Mouse (Mus musculus) myocyte (in vitro differentiated cells): Measurements from ENCODE around the gene Tiam1. TPM values are rescaled to one million over a fixed set of nuclear protein-coding genes. Genes with fewer than 3 reads are reported as not detected.

Experiments
- H3K27me3 ChIP-seq: one replicate; pipeline ENCODE4 v1.6.1; 2011; ENCODE audit not compliant: control insufficient read depth, insufficient read depth, insufficient read length
- H3K36me3 ChIP-seq: one replicate; pipeline ENCODE4 v1.6.1; 2011; ENCODE audit not compliant: control insufficient read depth, insufficient read depth
- H3K4me2 ChIP-seq: one replicate; pipeline ENCODE4 v1.6.1; 2011; ENCODE audit warnings: low read depth, control low read depth
- H3K4me3 ChIP-seq: one replicate; pipeline ENCODE4 v1.5.1; 2011; ENCODE audit warnings: mild to moderate bottlenecking, control low read depth, moderate library complexity
- H3K79me2 ChIP-seq: one replicate; pipeline ENCODE4 v1.6.1; 2011; ENCODE audit not compliant: control insufficient read depth, insufficient read depth
- H3ac ChIP-seq: one replicate; pipeline ENCODE4 v1.6.1; 2011; ENCODE audit not compliant: control insufficient read depth, insufficient read length
- CEBPB ChIP-seq: IDR thresholded peaks from 2 replicates; pipeline ENCODE4 v1.6.1; 2011; ENCODE audit warnings: mild to moderate bottlenecking, moderate library complexity; ENCODE audit not compliant: poor library complexity, insufficient read depth, severe bottlenecking
- E2F4 ChIP-seq: IDR thresholded peaks from one replicate; pipeline ENCODE4 v1.6.1; 2011; ENCODE audit warnings: mild to moderate bottlenecking, control low read depth, moderate library complexity; ENCODE audit not compliant: insufficient read depth
- MAX ChIP-seq: IDR thresholded peaks from one replicate; pipeline ENCODE4 v1.6.1; 2011; ENCODE audit warnings: low read depth, mild to moderate bottlenecking, control low read depth
- MYOD1 ChIP-seq, 3 experiments: IDR thresholded peaks; one replicate each; pipeline ENCODE4 v1.6.1; 2011; ENCODE audit warnings: control low read depth in 2 of 3, low read depth in 2 of 3, mild to moderate bottlenecking in 2 of 3, moderate library complexity in 1 of 3; ENCODE audit not compliant: insufficient read length in 2 of 3, control insufficient read depth in 1 of 3
- MYOG ChIP-seq, 3 experiments: IDR thresholded peaks; one replicate each; pipeline ENCODE4 v1.6.1; 2011; ENCODE audit warnings: control low read depth in 2 of 3, low read depth in 2 of 3, mild to moderate bottlenecking in 2 of 3; ENCODE audit not compliant: insufficient read length in 2 of 3, control insufficient read depth in 1 of 3, insufficient read depth in 1 of 3
- POLR2A ChIP-seq: IDR thresholded peaks from one replicate; pipeline ENCODE4 v1.6.1; 2011; ENCODE audit warnings: low read depth, mild to moderate bottlenecking, control low read depth, moderate library complexity; ENCODE audit not compliant: insufficient read length
- POLR2AphosphoS2 ChIP-seq: IDR thresholded peaks from one replicate; pipeline ENCODE4 v1.6.1; 2011; ENCODE audit warnings: low read depth, control low read depth; ENCODE audit not compliant: insufficient read length
- REST ChIP-seq: IDR thresholded peaks from one replicate; pipeline ENCODE4 v1.6.1; 2011; ENCODE audit warnings: mild to moderate bottlenecking, control low read depth, moderate library complexity; ENCODE audit not compliant: insufficient read depth, insufficient read length
- SRF ChIP-seq: IDR thresholded peaks from one replicate; pipeline ENCODE4 v1.6.1; 2011; ENCODE audit warnings: low read depth; ENCODE audit not compliant: control insufficient read depth, insufficient read length
- TCF12 ChIP-seq: IDR thresholded peaks from one replicate; pipeline ENCODE4 v1.6.1; 2011; ENCODE audit warnings: mild to moderate bottlenecking, control low read depth; ENCODE audit not compliant: poor library complexity, insufficient read depth, severe bottlenecking
- TCF3 ChIP-seq: IDR thresholded peaks from one replicate; pipeline ENCODE4 v1.6.1; 2011; ENCODE audit warnings: low read depth, control low read depth; ENCODE audit not compliant: insufficient read length
- USF1 ChIP-seq: IDR thresholded peaks from one replicate; pipeline ENCODE4 v1.6.1; 2011; ENCODE audit warnings: low read depth, mild to moderate bottlenecking, control low read depth, moderate library complexity
- polyA plus RNA-seq: library from polyadenylated mRNA; unstranded; fragments of >200 nt; fragmentation: generic; extraction: Trizol; gene quantifications from one replicate; pipeline ENCODE4 v1.2.1, GENCODE M21; 2012; ENCODE audit warnings: missing spikeins

Tiam1 gene
- polyA plus RNA-seq, 1 experiment, result 2.2 TPM

DNA sequence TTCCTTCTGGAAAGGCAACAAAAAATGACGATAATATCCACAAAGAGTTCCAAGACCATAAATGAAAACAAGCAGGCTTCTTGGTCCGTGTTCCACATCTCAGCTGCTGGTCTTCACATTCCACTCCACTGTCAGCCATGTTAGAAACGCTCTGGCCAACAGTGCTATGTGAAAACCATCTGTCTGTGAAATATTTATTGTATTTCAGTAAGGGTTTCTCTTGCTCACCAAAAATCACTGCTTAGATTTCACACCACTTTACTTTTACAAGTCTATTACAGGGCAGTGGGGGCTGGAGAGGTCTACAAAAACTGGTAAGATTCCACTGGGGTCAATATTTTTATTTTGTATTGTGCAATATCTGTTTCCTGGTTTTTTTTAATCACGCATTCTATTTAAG lies 127.5 kb downstream of the Tiam1 start:
- Histone ChIP-seq H3K36me3 (no peaks in the 10 kb centered on the region), H3K4me2 (no peak overlapping the region), H3K4me3 (no peak overlapping the region), H3K79me2 (no peaks in the 10 kb centered on the region), H3K27me3 (no peaks in the 10 kb centered on the region), H3ac (no peak overlapping the region)
- TF ChIP-seq MYOD1 (IDR thresholded peaks at IDR 0.05; ENCODE audit: control insufficient read depth in 1 of 3, insufficient read length in 2 of 3, low read depth in 2 of 3) (no peak), TCF12 (no peak), CEBPB (no peak), TCF3 (no peak), POLR2A (no peak), REST (no peak), MAX (no peak), MYOG (IDR thresholded peaks at IDR 0.05; ENCODE audit: control insufficient read depth in 1 of 3, insufficient read depth in 1 of 3, insufficient read length in 2 of 3, low read depth in 2 of 3) (no peak), USF1 (no peak), SRF (no peak), E2F4 (no peak), POLR2AphosphoS2 (no peak)

DNA sequence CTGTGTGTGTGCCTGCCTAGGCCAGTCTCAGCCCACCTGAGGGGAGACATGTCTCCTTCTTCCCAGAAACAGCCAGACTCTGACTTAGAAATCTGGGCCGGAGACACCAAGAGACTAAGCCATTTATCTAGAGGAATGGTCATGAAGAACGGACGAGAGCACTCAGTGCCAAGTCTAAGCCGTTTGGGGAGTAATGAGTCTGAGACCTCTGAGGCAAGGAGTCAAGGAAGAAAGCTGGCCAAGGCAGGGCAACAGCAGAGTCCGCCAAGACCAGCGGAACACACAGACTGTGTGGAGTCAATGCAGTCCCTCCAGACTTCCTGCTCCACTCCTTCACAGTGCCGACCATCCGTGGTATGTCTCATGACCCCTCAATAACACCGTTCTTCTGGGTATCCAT lies 129.0 kb downstream of the Tiam1 start:
- TF ChIP-seq MAX, result no peak
- Histone ChIP-seq H3K36me3 (no peaks in the 10 kb centered on the region), H3K4me3 (no peak overlapping the region), H3ac (no peak overlapping the region), H3K79me2 (no peaks in the 10 kb centered on the region), H3K27me3 (no peaks in the 10 kb centered on the region), H3K4me2 (no peak overlapping the region)

GRCm38 (mm10) chr16:90011521-90012181 lies 131.9 kb downstream of the Tiam1 start:
- TF ChIP-seq MAX, result no peak
- no peak for TF ChIP-seq TCF3
- no peak for TF ChIP-seq POLR2AphosphoS2
- TF ChIP-seq REST, result no peak
- TF ChIP-seq TCF12, result no peak
- TF ChIP-seq CEBPB, result no peak
- TF ChIP-seq E2F4, result no peak
- no peak for TF ChIP-seq USF1
- no peak for TF ChIP-seq MYOG (IDR thresholded peaks at IDR 0.05; ENCODE audit: control insufficient read depth in 1 of 3, insufficient read depth in 1 of 3, insufficient read length in 2 of 3, low read depth in 2 of 3)
- no peaks in the 10 kb centered on the region for H3K27me3 ChIP-seq
- H3ac ChIP-seq, result no peak overlapping the region
- H3K4me2 ChIP-seq, result no peak overlapping the region
- H3K79me2 ChIP-seq, result no peaks in the 10 kb centered on the region
- H3K36me3 ChIP-seq, result no peaks in the 10 kb centered on the region
- H3K4me3 ChIP-seq, result no peak overlapping the region

GRCm38 (mm10) chr16:90008504-90008903 lies 135.1 kb downstream of the Tiam1 start:
- no peaks in the 10 kb centered on the region for H3K27me3 ChIP-seq
- no peak overlapping the region for H3K4me3 ChIP-seq
- TF ChIP-seq E2F4 (no peak), CEBPB (no peak), MYOG (IDR thresholded peaks at IDR 0.05; ENCODE audit: control insufficient read depth in 1 of 3, insufficient read depth in 1 of 3, insufficient read length in 2 of 3, low read depth in 2 of 3) (no peak)
- H3K4me2 ChIP-seq, result no peak overlapping the region
- no peaks in the 10 kb centered on the region for H3K79me2 ChIP-seq
- H3ac ChIP-seq, result no peak overlapping the region
- no peaks in the 10 kb centered on the region for H3K36me3 ChIP-seq

- no peak for TF ChIP-seq SRF
- TF ChIP-seq MYOG (IDR thresholded peaks at IDR 0.05; ENCODE audit: control insufficient read depth in 1 of 3, insufficient read depth in 1 of 3, insufficient read length in 2 of 3, low read depth in 2 of 3), result no peak
- TF ChIP-seq MAX, result no peak
- no peak for TF ChIP-seq REST
- no peak for TF ChIP-seq POLR2A
- no peak for TF ChIP-seq TCF3
- no peak for TF ChIP-seq POLR2AphosphoS2
- H3K27me3 ChIP-seq, result no peaks in the 10 kb centered on the region
- H3ac ChIP-seq, result no peak overlapping the region
- H3K4me2 ChIP-seq, result no peak overlapping the region
- no peaks in the 10 kb centered on the region for H3K36me3 ChIP-seq
- H3K4me3 ChIP-seq, result no peak overlapping the region
- H3K79me2 ChIP-seq, result no peaks in the 10 kb centered on the region
These were observed 136.1 kb downstream of the Tiam1 start for GRCm38 (mm10) chr16:90007391-90007977.

- no peak overlapping the region for H3ac ChIP-seq
- no peak overlapping the region for H3K4me3 ChIP-seq
- no peaks in the 10 kb centered on the region for H3K79me2 ChIP-seq
- no peaks in the 10 kb centered on the region for H3K27me3 ChIP-seq
- no peaks in the 10 kb centered on the region for H3K36me3 ChIP-seq
- no peak overlapping the region for H3K4me2 ChIP-seq
- no peak for TF ChIP-seq SRF
- no peak for TF ChIP-seq POLR2AphosphoS2
- no peak for TF ChIP-seq E2F4
- TF ChIP-seq CEBPB, result no peak
- no peak for TF ChIP-seq MYOG (IDR thresholded peaks at IDR 0.05; ENCODE audit: control insufficient read depth in 1 of 3, insufficient read depth in 1 of 3, insufficient read length in 2 of 3, low read depth in 2 of 3)
- TF ChIP-seq REST, result no peak
- TF ChIP-seq POLR2A, result no peak
- no peak for TF ChIP-seq USF1
These were observed 140.0 kb downstream of the Tiam1 start for GRCm38 (mm10) chr16:90003556-90003955.
